Mouse (Mus musculus): Measurements from ENCODE around the gene Slc25a21. TPM values are rescaled to one million over a fixed set of nuclear protein-coding genes. Genes with fewer than 3 reads are reported as not detected.

Gene Slc25a21
- total RNA-seq, 1 experiment from 2014 or later: not detected

- ATAC-seq (ENCODE audit: extremely low read depth, insufficient number of reproducible peaks, low FRiP score, poor library complexity, severe bottlenecking): no peak
These were observed 112.8 kb downstream of the Slc25a21 start for GRCm38 (mm10) chr12:57084519-57084918.

GRCm38 (mm10) chr12:57083533-57083932 lies 113.7 kb downstream of the Slc25a21 start:
- ATAC-seq (ENCODE audit: extremely low read depth, insufficient number of reproducible peaks, low FRiP score, poor library complexity, severe bottlenecking): no peak

- no peak for ATAC-seq (ENCODE audit: extremely low read depth, insufficient number of reproducible peaks, low FRiP score, poor library complexity, severe bottlenecking)
These were observed 120.7 kb downstream of the Slc25a21 start for GRCm38 (mm10) chr12:57076606-57077005.

GRCm38 (mm10) chr12:57072616-57073015 lies 124.7 kb downstream of the Slc25a21 start:
- no peak for ATAC-seq (ENCODE audit: extremely low read depth, insufficient number of reproducible peaks, low FRiP score, poor library complexity, severe bottlenecking)

GRCm38 (mm10) chr12:57068607-57069006 lies 128.7 kb downstream of the Slc25a21 start:
- no peak for ATAC-seq (ENCODE audit: extremely low read depth, insufficient number of reproducible peaks, low FRiP score, poor library complexity, severe bottlenecking)

GRCm38 (mm10) chr12:57019737-57020136 lies 177.5 kb downstream of the Slc25a21 start:
- ATAC-seq (ENCODE audit: extremely low read depth, insufficient number of reproducible peaks, low FRiP score, poor library complexity, severe bottlenecking): no peak

GRCm38 (mm10) chr12:57016845-57017244 lies 180.4 kb downstream of the Slc25a21 start:
- no peak for ATAC-seq (ENCODE audit: extremely low read depth, insufficient number of reproducible peaks, low FRiP score, poor library complexity, severe bottlenecking)

- no peak for ATAC-seq (ENCODE audit: extremely low read depth, insufficient number of reproducible peaks, low FRiP score, poor library complexity, severe bottlenecking)
These were observed 180.9 kb downstream of the Slc25a21 start for GRCm38 (mm10) chr12:57016324-57016723.

- no peak for ATAC-seq (ENCODE audit: extremely low read depth, insufficient number of reproducible peaks, low FRiP score, poor library complexity, severe bottlenecking)
These were observed 188.3 kb downstream of the Slc25a21 start for GRCm38 (mm10) chr12:57009010-57009409.

GRCm38 (mm10) chr12:56986049-56986448 lies 211.2 kb downstream of the Slc25a21 start:
- no peak for ATAC-seq (ENCODE audit: extremely low read depth, insufficient number of reproducible peaks, low FRiP score, poor library complexity, severe bottlenecking)

- no peak for ATAC-seq (ENCODE audit: extremely low read depth, insufficient number of reproducible peaks, low FRiP score, poor library complexity, severe bottlenecking)
These were observed 215.1 kb downstream of the Slc25a21 start for GRCm38 (mm10) chr12:56982066-56982626.

- no peak for ATAC-seq (ENCODE audit: extremely low read depth, insufficient number of reproducible peaks, low FRiP score, poor library complexity, severe bottlenecking)
These were observed 222.0 kb downstream of the Slc25a21 start for GRCm38 (mm10) chr12:56975256-56975655.

GRCm38 (mm10) chr12:56963236-56963635 lies 234.0 kb downstream of the Slc25a21 start:
- no peak for ATAC-seq (ENCODE audit: extremely low read depth, insufficient number of reproducible peaks, low FRiP score, poor library complexity, severe bottlenecking)

GRCm38 (mm10) chr12:56959230-56960051 lies 237.8 kb downstream of the Slc25a21 start:
- no peak for ATAC-seq (ENCODE audit: extremely low read depth, insufficient number of reproducible peaks, low FRiP score, poor library complexity, severe bottlenecking)

- ATAC-seq (ENCODE audit: extremely low read depth, insufficient number of reproducible peaks, low FRiP score, poor library complexity, severe bottlenecking): no peak
These were observed 239.0 kb downstream of the Slc25a21 start for GRCm38 (mm10) chr12:56958244-56958643.

GRCm38 (mm10) chr12:56951749-56952657 lies 245.3 kb downstream of the Slc25a21 start:
- ATAC-seq (ENCODE audit: extremely low read depth, insufficient number of reproducible peaks, low FRiP score, poor library complexity, severe bottlenecking): no peak

- no peak for ATAC-seq (ENCODE audit: extremely low read depth, insufficient number of reproducible peaks, low FRiP score, poor library complexity, severe bottlenecking)
These were observed 253.0 kb downstream of the Slc25a21 start for GRCm38 (mm10) chr12:56944265-56944664.

- no peak for ATAC-seq (ENCODE audit: extremely low read depth, insufficient number of reproducible peaks, low FRiP score, poor library complexity, severe bottlenecking)
These were observed 256.4 kb downstream of the Slc25a21 start for GRCm38 (mm10) chr12:56940861-56941260.

- ATAC-seq (ENCODE audit: extremely low read depth, insufficient number of reproducible peaks, low FRiP score, poor library complexity, severe bottlenecking): no peak
These were observed 279.1 kb downstream of the Slc25a21 start for GRCm38 (mm10) chr12:56918145-56918544.

Data from neutrophil, adult 5-6 weeks (primary cell).